Mouse (Mus musculus): Measurements from ENCODE around the gene Gm10553. TPM values are rescaled to one million over a fixed set of nuclear protein-coding genes. Genes with fewer than 3 reads are reported as not detected.
A peak's percentile ranks its signal among the peaks of the same experiment; 100 is the strongest.
"Not testable (repeated sequence)": the region's sequence is repeated elsewhere in the genome, so short reads cannot be mapped to it uniquely, and the experiment has no call there.

Gm10553 gene
- not detected for total RNA-seq (2021)
- long read RNA-seq, experiment 1 = 0 reads
- long read RNA-seq, experiment 2 = 0 reads

GRCm38 (mm10) chr1:85099864-85100263, at the start of gene Gm10553:
Gene Gm10553 (plus strand): TSS chr1:85100164.
- not testable (repeated sequence) for DNase-seq

GRCm38 (mm10) chr1:85071690-85072089, 28.3 kb upstream of the Gm10553 start:
- not testable (repeated sequence) for DNase-seq

DNA sequence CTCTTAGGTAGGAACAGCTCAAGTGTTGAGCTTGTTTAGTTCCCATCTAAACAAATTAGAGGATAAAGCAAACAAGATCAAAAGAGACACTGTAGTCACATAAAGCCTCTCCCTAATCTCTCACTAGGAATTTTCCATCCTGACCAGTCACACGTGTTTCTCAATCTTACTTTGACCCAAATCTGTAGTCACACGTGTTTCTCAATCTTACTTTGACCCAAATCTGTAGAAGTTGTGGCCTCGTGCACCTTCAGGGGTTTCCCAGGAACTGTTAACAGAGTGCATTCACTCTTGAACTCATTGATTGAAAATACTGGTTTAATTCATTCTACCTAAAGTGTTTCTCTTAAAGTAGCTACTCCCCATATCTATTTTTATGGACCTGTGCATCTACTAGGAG, 26.9 kb upstream of the Gm10553 start:
- not testable (repeated sequence) for DNase-seq

DNA sequence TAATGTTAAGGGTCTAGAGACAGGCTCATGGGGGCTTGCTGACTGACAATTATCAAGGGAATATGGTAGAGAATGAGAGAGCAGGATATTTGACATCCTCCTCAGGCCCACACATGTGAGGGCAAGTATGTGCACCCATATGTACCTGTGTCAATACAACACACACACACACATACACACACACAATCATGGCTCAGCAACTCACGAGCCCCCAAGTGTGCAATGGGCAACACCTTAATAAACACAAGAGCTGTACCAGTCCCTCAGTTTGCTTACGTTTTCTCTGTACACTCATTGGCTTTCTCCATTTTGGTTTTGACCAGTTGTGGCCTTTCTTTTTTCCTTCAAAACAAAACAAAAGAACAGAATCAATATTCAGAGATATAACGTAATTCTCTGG, 15.2 kb upstream of the Gm10553 start:
- not testable (repeated sequence) for DNase-seq

DNA sequence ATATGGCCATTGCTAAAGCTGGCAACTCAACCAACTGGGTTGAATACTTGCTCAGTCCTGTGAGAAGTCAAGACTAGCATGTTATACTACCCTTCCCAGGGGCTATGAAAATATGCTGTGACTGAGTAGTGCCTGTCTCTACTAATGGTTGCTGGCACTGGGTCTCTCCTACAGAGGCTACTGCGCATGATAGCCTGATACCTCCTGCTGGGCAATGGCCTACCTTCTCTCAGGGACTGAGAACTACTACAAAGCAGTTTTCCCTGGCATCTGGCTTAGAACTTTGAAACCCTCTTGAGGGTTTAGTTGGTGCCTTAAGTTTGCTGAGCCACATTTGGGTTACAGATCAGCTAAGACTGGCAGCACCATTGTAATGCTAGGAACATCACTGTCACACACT, 13.8 kb upstream of the Gm10553 start:
- DNase-seq = not testable (repeated sequence)

GRCm38 (mm10) chr1:85092169-85092568, 7.8 kb upstream of the Gm10553 start:
- DNase-seq = not testable (repeated sequence)

DNA sequence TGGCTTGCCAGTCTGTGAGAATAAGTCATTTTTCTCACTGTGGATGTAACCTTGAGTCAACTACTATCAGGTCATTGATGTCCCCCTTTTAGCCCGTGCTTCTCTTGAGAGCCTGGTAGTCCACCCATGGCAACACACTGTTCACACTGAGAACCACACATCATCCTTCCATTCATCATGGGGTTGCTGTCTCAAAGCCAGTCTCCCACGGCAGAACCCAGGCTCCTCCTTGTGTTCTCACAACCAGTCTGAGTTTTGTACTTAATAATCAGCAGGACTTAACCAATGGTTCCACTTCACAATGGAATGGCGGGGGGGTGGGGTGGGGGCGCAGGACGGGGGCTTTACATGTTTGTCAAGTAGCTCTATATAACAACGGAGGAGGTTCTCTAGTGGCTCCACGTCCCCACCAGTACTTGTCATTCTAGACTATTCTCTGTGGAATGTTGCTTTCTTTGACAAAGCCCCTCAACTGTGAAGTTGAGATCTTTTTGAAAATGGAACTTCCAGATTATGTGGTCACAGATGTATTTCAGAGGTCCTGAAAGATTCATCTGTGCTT, 6.9 kb upstream of the Gm10553 start:
- not testable (repeated sequence) for DNase-seq

GRCm38 (mm10) chr1:85099081-85099480, 883 bp upstream of the Gm10553 start:
- DNase-seq = not testable (repeated sequence)

DNA sequence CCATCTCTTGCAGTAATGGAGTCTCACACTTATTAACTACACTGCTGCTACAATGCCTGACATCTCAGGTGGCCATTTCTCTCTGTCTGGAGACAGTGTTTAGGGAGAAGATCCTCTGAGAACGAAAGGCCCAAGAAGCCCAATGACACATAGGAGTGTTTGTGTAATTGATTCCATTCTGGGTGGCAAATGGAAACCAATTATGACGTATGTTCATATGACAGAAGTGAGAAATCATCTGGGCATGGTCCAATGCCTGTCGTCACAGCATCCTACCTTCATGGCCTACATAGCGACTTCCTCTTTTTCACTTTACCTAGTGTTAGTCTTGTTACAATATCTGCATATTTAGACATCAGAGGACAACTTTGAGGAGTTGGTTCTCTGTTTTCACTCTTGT, 1.8 kb downstream of the Gm10553 start:
- not testable (repeated sequence) for DNase-seq

DNA sequence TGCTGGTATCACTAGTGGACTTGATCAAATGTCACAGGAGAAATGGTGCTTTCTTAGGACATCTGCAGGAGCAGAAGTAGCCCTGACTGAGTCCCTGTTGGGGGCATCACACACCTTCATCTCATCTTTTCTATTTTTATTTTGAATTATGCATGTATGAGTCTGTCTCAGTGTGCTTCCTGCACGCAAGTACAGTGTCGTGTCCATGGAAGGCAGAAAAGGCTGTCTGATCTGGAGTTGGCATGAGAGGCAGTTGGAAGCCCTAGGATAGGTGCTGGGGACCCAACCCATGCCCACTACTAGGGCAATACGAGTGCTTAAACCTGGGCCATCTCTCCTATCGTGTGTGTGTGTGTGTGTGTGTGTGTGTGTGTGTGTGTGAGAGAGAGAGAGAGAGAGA, 5.4 kb downstream of the Gm10553 start:
- not testable (repeated sequence) for DNase-seq

GRCm38 (mm10) chr1:85106013-85106412, 6.0 kb downstream of the Gm10553 start:
- not testable (repeated sequence) for DNase-seq

- DNase-seq = not testable (repeated sequence)
Observed at GRCm38 (mm10) chr1:85109753-85110152, 9.8 kb downstream of the Gm10553 start, which contains the start of gene A530032D15Rik. Gene A530032D15Rik (minus strand): TSS chr1:85109853.

- not testable (repeated sequence) for DNase-seq
Observed at GRCm38 (mm10) chr1:85110876-85111275, 10.9 kb downstream of the Gm10553 start.

DNA sequence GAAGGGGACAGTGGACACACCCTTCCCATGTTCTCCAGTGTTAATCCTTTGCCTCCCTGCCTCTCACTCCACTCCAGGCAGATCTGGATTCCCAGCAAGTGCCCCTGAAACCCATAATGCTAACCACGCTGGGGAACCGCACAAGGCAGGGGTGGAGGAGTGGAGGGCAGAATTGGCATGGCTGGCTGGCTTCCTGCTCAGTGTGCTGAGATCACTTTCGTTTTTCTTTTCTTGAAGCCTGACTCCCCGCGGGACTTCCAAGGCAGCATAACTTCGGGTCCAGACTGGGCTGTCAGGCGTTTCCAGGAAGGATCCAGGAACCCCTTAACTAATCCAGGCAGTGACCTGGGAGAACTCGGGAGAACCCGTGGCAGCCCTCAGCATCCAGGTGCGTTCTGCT, 11.6 kb downstream of the Gm10553 start:
- DNase-seq = not testable (repeated sequence)

- DNase-seq = not testable (repeated sequence)
Observed at GRCm38 (mm10) chr1:85112266-85112665, 12.3 kb downstream of the Gm10553 start.

DNA sequence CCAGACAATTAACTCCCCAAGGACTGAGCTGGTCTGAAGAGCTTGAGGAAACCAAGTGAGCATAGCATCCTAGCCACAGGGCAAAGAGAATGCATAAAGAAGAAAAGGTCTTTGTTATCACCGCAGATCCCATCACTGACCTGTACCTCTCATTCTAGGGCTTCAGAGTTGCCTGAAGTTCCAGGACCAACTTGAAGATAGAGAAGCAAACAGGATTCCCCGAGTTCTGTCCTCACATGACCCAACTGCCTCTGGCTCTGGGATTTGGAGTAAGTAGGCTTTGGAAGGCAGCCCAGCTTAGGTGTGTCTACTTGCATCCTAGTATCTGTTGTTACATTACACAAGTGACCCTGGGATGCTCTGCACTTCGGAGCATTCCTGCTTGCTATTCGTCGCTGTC, 12.9 kb downstream of the Gm10553 start:
- DNase-seq = not testable (repeated sequence)

DNA sequence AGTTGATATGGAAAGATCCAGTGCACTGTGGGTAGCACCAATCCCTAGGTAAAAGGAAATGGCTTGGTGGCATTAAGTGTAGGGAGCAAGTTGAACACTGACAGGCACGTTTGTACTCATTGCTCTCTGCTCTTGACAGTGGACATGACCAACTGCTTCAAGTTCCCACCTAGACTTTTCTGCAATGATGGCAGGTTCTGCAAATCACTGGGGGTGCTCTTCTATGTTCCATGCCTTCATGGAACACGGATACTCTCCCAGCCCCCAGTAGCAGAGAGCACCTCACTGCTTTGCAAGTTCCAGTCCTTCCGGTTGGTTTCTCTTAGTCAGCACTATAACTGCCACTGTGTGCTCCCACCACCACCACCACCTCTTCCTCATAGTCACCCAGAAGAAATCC, 14.1 kb downstream of the Gm10553 start:
- DNase-seq = not testable (repeated sequence)

DNA sequence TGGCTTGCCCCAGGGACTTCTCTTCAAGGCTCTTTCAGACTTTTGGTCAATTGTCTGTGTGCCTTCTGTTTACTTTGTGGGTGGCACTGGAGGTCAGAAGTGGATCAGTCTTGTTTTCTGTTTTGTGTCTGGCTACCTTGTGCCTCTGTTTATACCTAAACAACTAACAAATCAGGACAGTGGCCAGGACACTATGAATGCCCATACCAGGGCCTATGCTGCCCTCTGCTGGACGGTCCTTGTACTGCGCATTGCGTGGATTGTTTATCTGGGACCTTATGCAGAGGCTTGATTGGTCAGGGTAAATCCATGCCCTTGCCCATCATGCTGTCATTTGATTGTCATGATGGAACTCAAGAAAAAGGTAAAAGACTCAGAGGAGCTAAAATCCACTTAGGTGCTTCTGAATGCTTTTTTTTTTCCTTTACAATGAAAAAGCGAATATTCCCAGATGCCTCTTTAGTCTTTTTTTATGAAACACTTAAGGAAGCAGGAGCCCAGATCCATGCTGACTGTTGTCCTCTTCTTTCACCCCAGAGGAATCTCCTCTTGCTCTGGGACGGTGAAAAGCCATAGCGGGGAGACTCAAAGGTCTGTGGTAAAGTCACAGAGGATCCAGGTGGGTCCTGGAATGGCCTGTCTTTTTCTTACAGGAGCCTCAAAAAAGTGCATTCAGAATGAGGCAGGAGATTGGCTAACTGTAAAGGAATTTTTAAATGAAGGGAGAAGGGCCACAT, 14.9 kb downstream of the Gm10553 start:
- peak; percentile 58 for DNase-seq

GRCm38 (mm10) chr1:85117537-85117936, 17.6 kb downstream of the Gm10553 start:
- not testable (repeated sequence) for DNase-seq

DNA sequence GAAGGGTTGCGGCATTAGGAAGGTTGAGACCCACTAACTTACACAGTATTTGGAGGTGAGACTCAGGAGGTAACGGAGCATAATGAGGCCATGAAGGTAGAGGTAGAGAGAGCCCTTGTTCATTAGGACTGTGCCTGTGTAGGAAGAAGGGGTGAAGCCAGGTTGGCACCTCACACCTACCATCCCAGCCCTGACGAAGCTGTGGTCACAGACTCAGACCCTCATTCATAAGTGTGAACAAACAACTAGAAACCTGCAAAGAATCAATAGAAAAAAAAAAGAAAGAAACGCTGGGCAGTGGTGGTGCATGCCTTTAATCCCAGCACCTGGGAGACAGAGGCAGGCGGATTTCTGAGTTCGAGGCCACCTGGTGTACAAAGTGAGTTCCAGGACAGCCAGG, 18.4 kb downstream of the Gm10553 start:
- not testable (repeated sequence) for DNase-seq

GRCm38 (mm10) chr1:85121841-85122240, 21.9 kb downstream of the Gm10553 start:
- DNase-seq = not testable (repeated sequence)

- not testable (repeated sequence) for DNase-seq
Observed at GRCm38 (mm10) chr1:85133671-85134070, 33.7 kb downstream of the Gm10553 start.

Data from adrenal gland, postnatal 10 days (tissue).